Mouse (Mus musculus) G1E (cell line): Measurements from ENCODE around the gene Abr. TPM values are rescaled to one million over a fixed set of nuclear protein-coding genes. Genes with fewer than 3 reads are reported as not detected.

Experiments
- ATAC-seq: 2 replicates; pipeline ENCODE4 v1.8.0; 2016; ENCODE audit warnings: mild to moderate bottlenecking; ENCODE audit not compliant: insufficient number of reproducible peaks, poor library complexity, low FRiP score, severe bottlenecking; ENCODE audit errors: extremely low read depth
- DNase-seq: peaks from one replicate; pipeline ENCODE4 v3.0.0; 2012; ENCODE audit warnings: low spot score
- H3K27me3 ChIP-seq: 2 replicates; pipeline ENCODE4 v1.6.1; 2012; ENCODE audit warnings: mild to moderate bottlenecking, low read length, inconsistent platforms; ENCODE audit not compliant: insufficient read depth
- H3K36me3 ChIP-seq: replicated peaks from 2 replicates; pipeline ENCODE3; 2012; ENCODE audit warnings: mild to moderate bottlenecking, inconsistent platforms
- H3K4me1 ChIP-seq: 2 replicates; pipeline ENCODE4 v1.6.1; 2012; ENCODE audit warnings: low read depth, low read length, inconsistent platforms, mixed read lengths; ENCODE audit not compliant: insufficient read depth
- H3K4me3 ChIP-seq: 2 replicates; pipeline ENCODE4 v1.5.1; 2012; ENCODE audit warnings: low read depth, mild to moderate bottlenecking, inconsistent platforms, low read length, moderate library complexity, mixed read lengths
- H3K9me3 ChIP-seq: replicated peaks from 2 replicates; pipeline ENCODE4 v1.6.1; 2012; ENCODE audit warnings: inconsistent platforms
- CTCF ChIP-seq: IDR thresholded peaks from 2 replicates; pipeline ENCODE4 v1.5.1; 2012; ENCODE audit warnings: low read depth, low read length, inconsistent platforms, mixed read lengths
- GATA1 ChIP-seq: IDR thresholded peaks from 2 replicates; pipeline ENCODE4 v1.6.1; 2012; ENCODE audit warnings: borderline replicate concordance, low read length, inconsistent platforms, mixed read lengths
- GATA2 ChIP-seq: IDR thresholded peaks from 2 replicates; pipeline ENCODE4 v1.6.1; 2012; ENCODE audit warnings: low read depth, low read length, inconsistent platforms, borderline replicate concordance
- POLR2AphosphoS5 ChIP-seq: IDR thresholded peaks from 2 replicates; pipeline ENCODE4 v1.6.1; 2012; ENCODE audit warnings: low read depth, low read length, inconsistent platforms; ENCODE audit not compliant: insufficient replicate concordance
- TAL1 ChIP-seq: conservative IDR thresholded peaks from 2 replicates; pipeline ENCODE4 v1.6.1; 2012; ENCODE audit warnings: low read depth, low read length, inconsistent platforms, mixed read lengths
- polyA plus RNA-seq: library from polyadenylated mRNA; stranded (reverse); fragments of >175 nt; gene quantifications from 2 replicates; pipeline ENCODE4 v1.2.3, GENCODE M21; 2012
- total RNA-seq, 2 experiments: library from RNA; stranded (forward) in 1 of 2; stranded (reverse) in 1 of 2; fragments of 200-1000 nt in 1 of 2; fragments of >200 nt in 1 of 2; fragmentation: Nextera tagmentation in 1 of 2; gene quantifications; 2 replicates each; pipeline ENCODE4 v1.2.3; 2014 to 2017

Gene Abr
- total and polyA plus RNA-seq, 3 experiments, result 0.82 TPM; not detected in 2

GRCm38 (mm10) chr11:76454492-76454891 is 167.6 kb downstream of the Abr start:
- no peaks in the 10 kb centered on the region for H3K36me3 ChIP-seq
- no peak overlapping the region for H3K4me3 ChIP-seq
- TF ChIP-seq GATA1, result no peak
- TF ChIP-seq CTCF, result peak; percentile 61
- TF ChIP-seq GATA2, result no peak
- DNase-seq, result peak; percentile 44
- H3K27me3 ChIP-seq, result peaks cover 25% of the 10 kb centered on the region
- H3K4me1 ChIP-seq, result no peaks in the 10 kb centered on the region
- ATAC-seq, result no peak
- H3K9me3 ChIP-seq, result no peaks in the 10 kb centered on the region

DNA sequence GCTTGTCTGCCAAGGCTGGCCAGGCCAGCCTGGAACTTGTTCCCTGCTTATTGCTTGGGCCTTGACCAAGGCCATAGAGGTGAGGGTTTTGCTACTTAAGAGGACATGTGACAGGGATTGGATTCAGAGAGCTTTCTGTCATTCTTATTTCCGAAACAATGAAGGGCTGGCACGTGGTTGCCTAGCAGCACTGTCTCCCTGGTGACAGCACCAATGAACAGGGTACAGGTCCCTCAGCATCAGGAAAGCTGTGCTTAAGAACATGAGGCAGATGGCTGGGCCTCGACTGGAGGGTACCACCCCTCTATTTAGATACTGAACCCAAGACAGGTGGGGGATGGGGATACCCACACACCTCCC is 171.9 kb downstream of the Abr start:
- no peaks in the 10 kb centered on the region for H3K36me3 ChIP-seq
- no peak for TF ChIP-seq GATA1
- no peak for TF ChIP-seq TAL1
- no peak for TF ChIP-seq CTCF
- TF ChIP-seq GATA2, result no peak
- TF ChIP-seq POLR2AphosphoS5, result no peak
- DNase-seq, result no peak
- peaks cover 46% of the 10 kb centered on the region for H3K27me3 ChIP-seq
- no peak for ATAC-seq
- no peak overlapping the region for H3K4me3 ChIP-seq
- H3K4me1 ChIP-seq, result peaks cover 5% of the 10 kb centered on the region; the same call in 1 of the 2 replicates
- H3K9me3 ChIP-seq, result no peaks in the 10 kb centered on the region

DNA sequence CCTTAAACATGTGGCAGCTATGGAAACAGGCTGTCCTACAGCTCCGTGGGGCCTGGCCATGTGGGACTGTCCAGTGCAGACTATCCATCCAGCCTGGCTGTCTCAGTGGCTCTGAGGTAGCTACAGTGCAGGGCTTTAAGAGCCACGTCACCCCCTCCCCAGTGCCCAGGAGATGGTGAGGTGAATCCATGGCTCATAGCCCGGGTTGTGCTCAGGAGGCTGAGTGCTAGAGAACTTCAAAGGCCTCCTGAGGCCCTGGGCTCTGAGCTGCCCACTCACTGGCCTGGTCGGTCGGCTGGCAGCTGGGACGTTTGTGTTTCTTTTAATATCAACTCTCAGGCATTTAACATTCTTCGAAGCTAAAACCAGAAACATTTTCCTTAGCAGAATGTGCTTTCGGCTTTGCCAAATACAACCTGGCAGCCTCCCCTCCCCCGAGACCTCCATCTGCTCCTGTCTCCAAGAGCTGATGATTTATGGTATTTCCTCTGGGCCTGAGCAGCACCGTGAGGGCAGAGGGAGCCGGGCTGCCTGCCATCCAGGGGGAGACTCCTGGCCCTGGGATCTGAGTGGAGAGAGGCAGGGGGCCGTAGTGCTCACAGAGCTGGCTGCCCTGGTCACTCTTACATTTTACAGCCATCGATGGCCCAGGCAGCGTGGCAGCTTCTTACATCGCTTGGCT is 172.5 kb downstream of the Abr start:
- ATAC-seq, result no peak

DNA sequence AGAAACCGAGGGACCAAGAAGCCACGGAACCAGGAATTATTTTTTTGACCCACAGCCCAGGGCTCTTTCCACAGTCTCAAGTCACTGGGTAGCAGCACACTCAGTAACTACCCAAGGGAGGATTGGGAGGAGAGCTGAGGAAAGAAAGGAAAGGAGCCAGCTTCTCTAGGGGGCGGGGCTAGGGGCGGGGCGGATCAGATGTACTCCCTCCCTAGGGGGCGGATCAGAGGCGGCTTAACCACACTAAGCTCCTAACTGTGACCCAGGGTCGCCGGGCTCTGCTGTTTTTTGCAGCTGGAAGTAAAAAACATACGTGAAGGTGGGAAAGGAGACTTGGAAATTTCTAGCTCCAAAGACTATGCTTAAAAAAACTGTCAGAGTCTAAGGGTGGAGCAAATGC is 175.9 kb downstream of the Abr start:
- peaks cover 5% of the 10 kb centered on the region; the same call in 1 of the 2 replicates for H3K4me1 ChIP-seq
- ATAC-seq (no peak), DNase-seq (peak; percentile 38)
- TF ChIP-seq GATA2 (no peak), CTCF (no peak), POLR2AphosphoS5 (no peak), GATA1 (no peak), TAL1 (no peak)
- no peaks in the 10 kb centered on the region for H3K9me3 ChIP-seq
- no peaks in the 10 kb centered on the region for H3K36me3 ChIP-seq
- peaks cover 64% of the 10 kb centered on the region for H3K27me3 ChIP-seq
- H3K4me3 ChIP-seq, result no peak overlapping the region

More for the DNA sequence above, 172.5 kb downstream of the Abr start:
- no peak for TF ChIP-seq CTCF
- no peak for TF ChIP-seq GATA1
- TF ChIP-seq POLR2AphosphoS5, result no peak
- TF ChIP-seq TAL1, result no peak
- TF ChIP-seq GATA2, result no peak
- no peaks in the 10 kb centered on the region for H3K9me3 ChIP-seq
- H3K4me3 ChIP-seq, result no peak overlapping the region
- DNase-seq, result no peak
- H3K4me1 ChIP-seq, result peaks cover 5% of the 10 kb centered on the region; the same call in 1 of the 2 replicates
- peaks cover 49% of the 10 kb centered on the region for H3K27me3 ChIP-seq
- H3K36me3 ChIP-seq, result no peaks in the 10 kb centered on the region

DNA sequence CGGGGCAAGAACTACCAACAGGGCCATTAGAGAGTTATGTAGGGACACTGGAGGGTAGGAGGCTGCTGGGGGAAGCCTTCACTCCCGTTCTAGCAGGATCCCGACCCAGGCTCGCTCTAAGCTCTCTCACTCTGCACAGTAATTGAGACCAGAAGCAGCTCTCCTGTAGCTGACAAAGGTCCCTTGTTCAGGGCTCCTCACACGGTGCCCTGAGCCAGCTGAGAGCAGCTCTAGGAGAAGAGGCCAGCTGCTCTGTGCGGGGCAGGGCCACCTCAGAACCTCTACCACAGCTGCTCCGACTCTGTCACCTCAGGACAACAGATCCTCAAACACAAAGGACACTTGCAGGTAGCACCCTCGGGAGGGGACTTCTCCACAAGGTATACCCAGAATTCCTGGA is 176.7 kb downstream of the Abr start:
- no peak for ATAC-seq
- TF ChIP-seq POLR2AphosphoS5, result no peak

DNA sequence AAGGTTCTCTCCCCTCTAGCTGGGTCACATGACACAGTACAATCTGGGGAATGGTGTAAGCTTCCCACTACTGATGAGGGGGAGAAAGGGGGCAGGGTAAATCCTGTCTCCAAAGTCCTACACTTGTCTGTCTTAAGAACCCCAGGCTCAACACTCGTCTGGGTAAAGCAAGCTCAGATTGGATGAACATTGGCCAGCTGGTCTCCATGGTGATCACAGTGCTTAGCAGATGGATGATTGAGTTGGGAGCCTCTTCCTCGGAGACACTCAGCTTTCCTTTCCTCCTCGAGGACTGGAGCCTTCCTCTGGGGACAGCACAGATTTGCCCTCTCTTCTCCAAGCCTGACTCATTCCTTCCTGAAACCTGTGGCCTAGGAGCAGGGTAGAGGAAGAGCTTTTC is 182.4 kb downstream of the Abr start:
- Histone ChIP-seq H3K36me3 (no peaks in the 10 kb centered on the region), H3K27me3 (peaks cover 56% of the 10 kb centered on the region), H3K4me3 (no peak overlapping the region), H3K4me1 (no peaks in the 10 kb centered on the region), H3K9me3 (no peaks in the 10 kb centered on the region)
- DNase-seq (no peak), ATAC-seq (no peak)
- TF ChIP-seq CTCF, result no peak

More for the DNA sequence above, 176.7 kb downstream of the Abr start:
- H3K9me3 ChIP-seq, result no peaks in the 10 kb centered on the region
- H3K27me3 ChIP-seq, result peaks cover 67% of the 10 kb centered on the region
- H3K4me3 ChIP-seq, result no peak overlapping the region
- peaks cover 5% of the 10 kb centered on the region; the same call in 1 of the 2 replicates for H3K4me1 ChIP-seq
- H3K36me3 ChIP-seq, result no peaks in the 10 kb centered on the region
- no peak for DNase-seq
